Mouse (Mus musculus): ENCODE measurements around the gene Notch1. TPM values are rescaled to one million over a fixed set of nuclear protein-coding genes. Genes with fewer than 3 reads are reported as not detected.

Gene Notch1
- polyA plus RNA-seq, 2 experiments from 2014 or later, result 21.9 to 33.0 TPM

DNA sequence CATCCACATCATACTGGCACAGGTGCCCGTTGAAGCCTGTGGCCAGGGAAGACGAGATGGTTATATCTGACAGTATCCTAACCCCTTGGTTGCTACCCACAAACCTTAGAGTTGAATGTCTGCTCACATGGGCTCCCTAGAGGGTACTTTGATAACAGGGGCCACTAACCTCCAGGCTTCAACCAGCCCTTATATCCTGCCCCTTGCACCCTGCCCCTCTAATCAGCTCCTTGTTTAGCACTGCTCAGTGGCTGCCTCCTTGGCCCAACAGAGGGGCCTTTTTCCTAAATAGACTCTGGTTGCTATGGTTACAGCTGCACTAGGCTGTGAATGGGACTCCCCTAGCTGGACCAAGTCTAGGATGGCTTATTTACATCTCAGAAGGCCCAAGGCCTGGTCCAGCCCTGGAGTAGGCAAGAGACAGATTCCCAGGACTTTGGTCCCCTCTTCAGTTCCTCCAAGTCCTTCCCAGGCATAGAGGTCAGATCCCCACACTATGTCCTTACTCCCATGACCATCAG, 37.7 kb downstream of the Notch1 start:
- no peak for ATAC-seq

DNA sequence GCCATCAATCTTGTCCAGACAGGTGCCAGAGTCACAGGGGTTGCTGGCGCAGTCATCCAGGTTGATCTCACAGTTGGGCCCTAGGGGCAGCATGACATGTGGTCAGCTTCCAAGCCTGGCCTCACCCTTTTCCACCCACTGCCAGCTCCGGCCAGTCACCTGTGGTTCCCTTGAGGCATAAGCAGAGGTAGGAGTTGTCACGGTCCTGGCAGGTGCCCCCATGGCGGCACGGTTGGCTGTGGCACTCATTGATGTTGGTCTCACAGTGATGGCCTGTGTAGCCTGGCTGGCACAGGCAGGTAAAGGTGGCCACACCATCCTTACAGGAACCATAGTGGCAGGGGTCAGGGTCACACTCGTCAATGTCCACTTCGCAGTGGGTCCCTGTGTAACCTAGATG, 38.6 kb downstream of the Notch1 start:
- no peak for ATAC-seq

DNA sequence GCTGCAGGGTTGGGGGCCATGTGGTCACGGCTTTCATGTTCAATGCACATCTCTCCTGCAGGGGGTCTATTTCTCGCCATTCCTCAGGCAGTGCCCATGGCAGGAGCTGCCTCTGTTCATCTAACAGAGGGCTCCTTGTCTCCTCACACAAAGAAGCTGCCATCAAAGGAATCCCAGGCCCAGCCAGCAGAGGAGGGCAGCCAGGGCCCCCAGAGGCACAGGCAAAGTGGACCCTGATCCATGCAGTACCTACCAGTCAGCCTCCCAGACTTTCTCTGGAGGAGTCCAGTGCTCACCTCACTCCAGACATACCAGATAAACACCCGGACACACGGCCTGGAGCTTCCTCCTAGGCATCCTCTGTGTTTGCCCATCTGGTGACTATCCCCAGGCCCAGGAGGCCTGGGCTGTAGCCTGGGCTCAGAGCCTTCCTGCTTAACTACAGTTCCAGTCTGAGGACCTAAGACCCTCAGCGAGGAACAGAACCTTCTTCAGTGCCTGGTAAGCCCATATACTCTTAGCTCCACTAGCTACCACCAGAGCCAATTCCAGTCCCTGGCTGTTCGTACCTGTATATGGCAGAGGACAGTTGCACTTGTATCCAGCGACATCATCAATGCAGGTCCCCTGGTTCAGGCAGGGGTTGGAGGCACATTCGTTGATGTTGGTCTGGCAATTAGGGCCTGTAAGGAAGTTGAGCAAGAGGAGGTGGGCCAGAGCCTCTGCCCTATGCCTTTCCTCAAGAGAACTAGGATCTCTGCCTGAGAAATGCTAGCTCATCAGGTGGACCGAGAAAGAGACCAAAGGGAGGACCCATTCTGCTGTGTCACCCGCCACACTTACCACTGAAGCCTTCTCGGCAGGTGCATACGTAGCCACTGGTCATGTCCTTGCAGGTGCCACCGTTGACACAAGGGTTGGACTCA, 40.7 kb downstream of the Notch1 start:
- ATAC-seq, result no peak

DNA sequence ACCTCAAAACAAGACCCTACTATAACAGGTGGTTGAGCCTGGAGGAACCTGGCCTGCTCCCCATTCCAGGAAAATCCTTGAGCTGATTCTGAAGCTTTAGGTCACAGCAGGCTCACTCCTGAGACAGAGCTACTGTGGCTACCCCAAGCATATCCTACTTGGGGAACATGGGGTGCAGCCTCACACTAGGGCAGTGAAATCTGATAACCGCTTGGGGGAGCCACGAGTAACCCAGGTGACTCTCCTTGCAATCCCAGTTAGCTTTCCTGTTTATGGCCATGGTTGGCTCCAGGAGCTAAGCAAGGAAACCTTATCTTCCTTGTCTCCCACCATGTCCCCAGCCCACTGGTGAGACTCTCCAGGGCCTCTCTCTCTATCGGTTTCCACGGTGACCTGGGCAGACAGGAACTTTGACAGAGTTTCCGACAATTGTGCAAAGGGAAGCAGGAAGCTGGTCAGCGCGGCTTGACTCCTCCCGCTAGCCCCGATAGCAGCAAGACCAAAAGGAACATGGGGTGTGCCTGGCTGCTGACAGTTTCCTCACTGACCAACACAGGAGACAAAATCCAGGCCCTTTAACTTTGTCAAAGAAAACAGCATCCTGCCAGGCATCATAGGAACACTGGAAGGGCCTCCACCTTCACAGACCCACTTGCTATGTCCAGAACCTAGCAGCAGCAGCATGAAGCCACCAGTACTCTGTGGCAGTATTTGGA, 41.5 kb downstream of the Notch1 start:
- ATAC-seq, result no peak

DNA sequence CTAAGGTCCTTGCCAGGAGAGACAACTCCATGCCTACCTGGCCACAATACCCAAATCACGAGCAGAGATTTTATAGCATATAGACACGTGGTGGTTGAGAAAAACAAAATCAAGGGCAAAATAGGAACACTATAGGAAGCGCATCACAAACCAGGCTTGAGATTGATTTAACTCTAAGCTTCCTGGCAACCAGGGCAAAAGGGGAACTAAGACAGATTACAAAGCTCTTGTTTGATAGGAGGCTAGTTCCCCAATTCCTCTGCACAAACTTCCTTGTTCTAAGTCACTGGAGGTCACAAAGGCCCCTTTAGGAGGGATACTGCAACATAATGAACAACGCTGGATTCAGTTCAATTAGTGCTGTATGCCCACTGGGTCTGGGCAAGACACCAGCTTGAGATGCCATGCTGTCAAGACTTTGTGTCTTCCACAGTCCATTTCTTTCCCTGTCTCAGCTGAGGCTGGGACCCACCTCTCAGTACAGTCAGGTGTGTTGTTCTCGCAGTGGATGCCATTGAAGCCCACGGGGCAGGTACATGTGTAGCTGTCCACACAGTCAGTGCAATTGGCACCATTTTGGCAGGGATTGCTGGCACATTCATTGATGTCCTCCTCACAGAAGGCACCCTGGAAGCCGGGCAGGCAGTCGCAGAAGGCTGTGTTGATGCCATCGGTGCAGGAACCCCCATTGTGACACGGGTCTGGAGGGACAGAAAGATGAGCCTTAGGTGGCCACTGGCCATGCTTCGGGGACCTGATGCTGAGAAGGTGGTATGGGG, 44.0 kb downstream of the Notch1 start:
- ATAC-seq, result no peak

DNA sequence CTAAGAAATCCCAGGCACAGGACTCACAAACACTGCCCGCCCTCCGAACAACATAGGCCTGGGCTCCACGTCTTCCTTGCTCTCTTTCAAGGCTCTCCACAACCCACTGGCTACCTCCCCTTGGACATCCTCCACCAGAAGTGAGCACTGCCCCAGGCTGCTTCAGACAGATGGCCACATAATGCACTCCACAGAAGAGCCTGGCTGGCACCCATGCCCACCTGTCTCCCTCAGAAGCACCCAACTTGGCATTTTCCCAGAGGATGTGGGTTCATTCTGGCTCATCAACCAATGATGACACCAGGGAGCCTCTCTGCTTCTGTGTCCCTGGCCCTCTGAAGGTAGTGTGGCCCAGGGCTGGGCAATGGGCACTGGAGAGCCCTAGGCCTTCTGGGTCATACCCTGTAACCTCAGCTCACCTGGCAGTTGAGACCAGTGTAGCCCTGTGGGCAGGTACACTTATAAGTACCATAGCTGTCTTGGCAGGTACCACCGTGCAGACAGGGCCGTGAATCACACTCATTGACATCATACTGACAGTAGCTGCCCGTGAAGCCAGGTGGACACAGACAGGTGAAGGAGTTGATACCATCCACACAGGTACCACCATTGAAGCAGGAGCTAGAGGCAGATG, 44.7 kb downstream of the Notch1 start:
- ATAC-seq, result no peak

DNA sequence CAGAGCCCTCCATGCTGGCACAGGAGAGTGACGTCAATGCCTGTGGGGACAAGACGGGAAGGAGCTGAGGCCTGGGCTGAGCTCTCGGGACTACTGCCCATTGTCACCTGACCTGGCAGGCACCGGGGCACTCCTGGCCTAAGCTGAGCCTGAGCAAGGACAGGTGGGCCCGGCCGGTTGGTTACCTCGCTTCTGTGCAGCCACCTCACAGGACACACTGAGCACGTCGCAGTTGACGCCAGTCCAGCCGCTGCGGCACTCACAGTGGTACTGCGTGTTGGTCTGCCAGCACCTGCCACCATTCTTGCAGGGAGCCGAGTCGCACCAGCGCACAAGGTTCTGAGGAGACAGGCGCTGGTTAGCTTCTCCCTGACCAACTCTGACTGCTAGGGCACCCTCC, 45.5 kb downstream of the Notch1 start:
- ATAC-seq, result no peak

DNA sequence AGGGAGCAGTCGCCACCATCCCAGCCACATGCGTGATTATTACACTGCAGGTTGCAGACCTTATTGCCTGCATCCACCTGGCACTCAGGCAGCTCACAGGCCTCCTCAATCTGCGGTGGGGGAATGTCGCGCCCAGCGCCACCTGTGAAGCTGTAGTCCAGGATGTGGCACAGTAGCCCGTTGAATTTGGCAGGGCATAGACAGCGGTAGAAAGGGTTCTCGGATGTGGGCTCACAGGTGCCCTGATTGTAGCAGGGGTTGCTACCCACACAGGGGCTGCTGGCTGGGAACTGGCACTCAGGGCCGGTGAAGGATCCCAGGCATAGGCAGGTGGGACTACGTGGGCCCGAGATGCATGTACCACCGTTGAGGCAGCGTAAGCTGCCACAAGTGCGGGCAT, 48.1 kb downstream of the Notch1 start:
- no peak for ATAC-seq

DNA sequence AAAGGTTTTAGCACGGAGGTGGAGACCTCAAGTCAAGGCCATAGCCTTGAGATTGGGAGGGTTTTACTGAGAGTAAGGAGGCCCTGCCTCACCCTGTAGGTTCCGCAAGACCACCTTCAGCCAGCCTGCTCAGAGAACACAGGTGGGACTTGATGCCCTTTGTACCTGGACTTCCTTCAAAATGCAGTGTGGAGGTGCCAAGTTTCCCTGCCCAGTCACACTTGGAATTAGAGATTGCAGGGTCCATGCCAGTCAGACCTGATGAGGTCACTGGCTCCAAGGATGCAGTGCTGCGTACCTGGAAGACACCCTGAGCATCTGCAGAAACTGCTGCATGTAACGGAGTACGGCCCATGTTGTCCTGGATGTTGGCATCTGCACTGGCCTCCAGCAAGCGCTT, 53.1 kb downstream of the Notch1 start:
- no peak for ATAC-seq

DNA sequence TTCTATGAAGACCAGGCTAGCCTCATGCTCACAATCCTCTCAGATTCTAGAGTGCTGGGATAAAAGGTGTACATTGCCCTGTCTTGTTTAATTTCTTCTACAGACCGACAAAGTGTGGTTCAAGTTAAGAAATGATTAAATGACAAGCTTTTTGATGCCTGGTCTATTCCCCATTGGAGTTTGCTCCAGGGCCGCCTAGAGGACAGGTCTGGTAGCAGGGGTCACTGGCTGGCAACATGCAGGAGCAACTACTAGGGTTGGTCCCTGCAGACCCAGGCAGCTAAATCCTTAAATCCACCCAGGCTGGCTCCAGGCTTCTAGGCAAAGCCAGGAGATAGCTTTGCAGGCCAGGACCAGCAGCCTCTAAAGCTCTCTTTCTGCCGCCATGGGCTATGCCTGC, 53.5 kb downstream of the Notch1 start:
- ATAC-seq, result no peak

DNA sequence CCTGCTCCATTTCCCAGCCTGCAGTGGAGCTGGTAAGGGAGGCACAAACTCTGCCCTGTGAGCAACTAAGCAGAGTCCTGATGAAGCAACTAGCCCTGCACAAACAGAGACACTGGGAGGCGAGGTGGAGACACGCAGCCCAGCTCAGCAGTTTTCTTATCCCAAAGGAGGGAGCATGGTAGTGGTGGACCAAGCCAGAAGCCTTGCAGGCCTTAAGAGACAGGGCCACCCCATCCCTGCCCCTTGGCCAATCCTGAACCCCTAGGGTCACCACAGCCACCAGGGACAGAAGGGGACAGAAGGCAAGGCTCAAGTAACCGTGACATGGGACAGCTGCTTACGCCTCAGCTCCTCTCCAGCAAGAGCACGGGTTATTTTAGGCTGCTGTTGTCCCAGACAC, 54.8 kb downstream of the Notch1 start:
- ATAC-seq, result no peak

DNA sequence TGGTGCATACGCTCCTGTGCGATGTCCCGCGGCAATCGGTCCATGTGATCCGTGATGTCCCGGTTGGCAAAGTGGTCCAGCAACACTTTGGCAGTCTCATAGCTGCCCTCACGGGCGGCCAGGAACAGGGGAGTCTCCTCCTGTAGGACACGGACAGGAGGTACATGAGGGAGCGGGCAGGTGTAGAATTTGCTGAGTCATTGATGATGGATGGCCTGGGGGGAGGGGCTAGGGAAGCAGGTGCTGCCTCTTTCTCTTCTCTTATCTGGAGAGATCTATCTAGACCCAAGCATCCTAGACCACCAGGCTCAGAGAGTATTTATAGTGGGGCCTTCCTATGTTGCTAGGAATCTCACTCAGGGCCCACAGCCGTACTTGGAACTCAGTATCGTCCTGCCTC, 55.6 kb downstream of the Notch1 start:
- no peak for ATAC-seq

DNA sequence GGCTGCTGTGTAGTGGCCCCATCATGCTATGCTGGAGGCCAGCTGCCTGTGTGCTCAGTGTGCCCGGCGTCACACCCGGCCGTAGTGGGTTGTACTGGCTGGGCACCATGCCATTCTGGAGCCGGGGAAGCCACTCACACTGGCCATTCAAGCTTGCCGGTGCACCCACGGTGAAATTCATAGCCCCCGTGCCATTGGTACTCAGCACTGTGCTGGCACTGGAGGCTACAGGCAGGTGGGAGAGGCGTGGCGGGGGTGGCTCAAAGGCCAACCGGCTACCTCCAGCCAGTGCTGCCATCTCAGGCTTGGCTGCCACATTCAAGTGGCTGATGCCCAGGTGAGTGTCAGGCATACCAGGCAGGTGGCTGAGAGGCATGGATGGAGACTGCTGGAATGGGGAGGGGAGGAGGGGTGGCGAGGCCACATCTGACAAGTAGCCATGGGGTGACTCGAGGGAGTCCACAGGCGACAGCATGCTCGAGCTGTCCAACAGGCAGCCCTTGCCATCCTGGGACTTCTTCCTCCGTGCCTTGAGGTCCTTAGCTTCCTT, 56.3 kb downstream of the Notch1 start:
- ATAC-seq, result no peak

DNA sequence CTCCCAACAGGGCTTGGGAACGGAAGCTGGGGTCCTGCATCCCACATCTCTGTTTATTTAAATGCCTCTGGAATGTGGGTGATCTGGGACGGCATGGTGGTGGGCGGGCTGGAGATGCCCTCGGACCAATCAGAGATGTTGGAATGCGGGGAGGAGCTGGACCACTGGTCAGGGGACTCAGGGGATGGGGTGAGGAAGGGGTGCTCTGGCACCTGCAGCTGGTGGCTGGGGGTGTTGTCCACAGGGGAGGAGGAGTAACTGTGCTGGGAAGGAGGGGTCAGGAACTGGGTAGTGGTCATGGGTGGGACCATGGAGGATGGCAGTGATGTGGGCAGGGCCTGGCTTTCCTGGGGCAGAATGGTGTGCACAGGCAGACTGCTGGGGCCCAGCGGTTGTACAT, 57.0 kb downstream of the Notch1 start:
- no peak for ATAC-seq

DNA sequence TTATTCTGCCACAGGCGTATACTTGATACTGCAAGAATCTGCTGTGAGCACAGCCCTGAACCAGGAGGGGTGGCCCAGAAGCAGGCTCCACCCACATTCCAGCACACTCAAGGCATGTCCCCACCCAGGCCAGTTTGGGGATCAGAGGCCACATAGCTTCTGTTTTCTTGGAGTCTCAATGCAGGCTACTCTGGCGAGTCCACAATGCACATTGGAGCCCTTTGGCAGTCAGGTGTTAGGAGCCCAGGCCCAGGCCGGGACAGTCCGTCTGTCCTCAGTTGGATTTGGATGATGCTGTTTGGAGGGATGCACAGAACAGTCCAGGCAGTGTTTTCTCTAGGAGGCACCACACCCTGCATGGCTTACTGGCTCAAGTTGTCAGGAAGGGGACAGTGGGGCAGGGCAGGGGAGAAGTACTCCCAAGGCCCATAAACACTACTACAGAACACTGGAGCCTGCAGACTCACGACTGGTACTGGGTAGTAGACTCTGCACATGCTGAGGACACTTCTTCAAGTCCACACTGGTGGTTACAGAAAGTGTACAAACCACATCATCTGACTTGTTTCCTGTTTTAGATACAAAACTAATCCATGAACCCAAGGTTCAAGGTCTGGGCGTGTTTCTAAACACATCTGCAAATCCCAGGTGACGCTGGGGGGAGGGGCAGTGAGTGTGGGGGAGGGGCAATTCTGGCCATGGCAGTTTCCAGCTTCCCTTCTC, 57.9 kb downstream of the Notch1 start:
- ATAC-seq, result no peak

DNA sequence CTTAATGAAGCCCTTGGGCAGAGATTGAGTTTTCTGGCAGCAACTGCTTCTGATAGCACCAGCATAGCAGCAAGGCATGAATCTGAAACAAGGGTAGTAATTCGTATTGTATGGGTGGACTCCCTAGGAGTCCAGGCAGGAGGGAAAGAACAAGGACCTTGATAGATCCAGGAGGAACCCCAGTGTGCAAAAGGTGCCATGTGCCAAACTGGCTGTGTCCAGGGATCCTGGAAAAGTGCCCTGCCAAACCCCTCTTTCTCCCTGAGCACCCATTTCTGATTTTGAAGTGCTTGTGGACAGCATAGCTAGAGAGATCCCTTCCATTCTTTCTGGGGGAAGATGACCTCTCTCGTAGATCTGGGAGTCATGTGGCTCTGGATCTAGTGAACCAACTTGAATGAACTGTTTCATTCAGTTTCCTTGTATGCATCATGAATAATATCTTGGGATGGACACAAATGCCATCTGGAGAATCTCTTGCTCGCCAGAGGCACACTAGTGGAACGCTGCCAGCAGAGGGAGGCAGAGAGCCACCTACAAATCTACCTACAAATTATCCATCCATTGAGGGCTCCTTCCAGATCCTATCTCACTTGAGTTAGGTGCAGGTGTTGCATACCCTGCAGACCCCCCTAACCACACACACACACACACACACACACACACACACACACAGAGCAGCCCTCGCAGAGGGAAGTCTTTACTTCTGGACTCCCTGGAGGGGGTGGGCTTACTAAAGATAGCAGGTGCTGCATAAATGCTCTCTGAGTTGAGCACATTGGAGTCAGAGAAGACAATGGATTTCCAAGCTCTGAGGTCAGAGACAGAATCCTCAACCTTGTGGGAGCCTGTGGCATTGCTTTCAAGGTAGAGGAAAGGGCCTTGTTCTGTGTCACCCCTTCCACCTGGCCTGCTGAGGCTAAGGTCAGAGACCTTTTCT, 67.1 kb downstream of the Notch1 start:
- ATAC-seq, result no peak

DNA sequence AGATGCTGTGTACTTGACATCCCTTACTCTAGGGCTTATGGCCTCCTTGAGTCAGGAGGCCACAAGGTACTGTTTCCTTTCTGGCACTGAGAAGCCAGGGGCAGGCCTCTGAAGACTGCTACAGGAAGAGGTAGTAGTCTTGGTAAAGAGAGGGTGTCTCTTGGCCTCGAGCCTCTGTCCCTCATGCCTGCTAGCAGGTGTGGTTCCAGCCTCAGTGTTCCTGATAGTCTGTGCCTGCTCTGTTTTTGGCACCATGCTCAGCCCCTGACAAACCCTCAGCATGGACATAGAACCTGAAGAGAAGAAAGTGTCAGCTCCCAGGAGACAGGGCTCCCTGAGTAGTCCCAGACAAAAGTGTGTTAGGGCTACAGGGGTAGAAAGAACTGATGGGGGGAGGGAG, 69.0 kb downstream of the Notch1 start:
- ATAC-seq, result no peak

DNA sequence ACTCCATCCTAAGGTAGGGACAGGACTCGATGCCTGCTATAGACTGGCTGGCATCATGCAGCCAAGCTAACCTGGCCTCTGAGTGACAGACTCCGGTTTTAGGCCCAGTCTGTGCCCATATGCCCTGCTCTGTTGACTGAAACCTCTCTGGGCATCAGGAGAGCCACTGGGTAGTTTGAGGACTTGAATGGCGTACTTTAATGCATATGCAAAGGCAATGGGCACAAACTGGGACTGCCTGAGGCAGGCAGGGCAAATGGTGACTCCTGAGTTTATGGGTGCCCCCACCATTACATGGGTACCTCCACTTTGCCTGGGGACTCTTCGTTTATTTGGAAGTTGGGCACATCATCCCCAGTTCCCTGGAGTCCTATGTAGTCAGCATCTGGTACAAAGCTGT, 69.8 kb downstream of the Notch1 start:
- no peak for ATAC-seq

DNA sequence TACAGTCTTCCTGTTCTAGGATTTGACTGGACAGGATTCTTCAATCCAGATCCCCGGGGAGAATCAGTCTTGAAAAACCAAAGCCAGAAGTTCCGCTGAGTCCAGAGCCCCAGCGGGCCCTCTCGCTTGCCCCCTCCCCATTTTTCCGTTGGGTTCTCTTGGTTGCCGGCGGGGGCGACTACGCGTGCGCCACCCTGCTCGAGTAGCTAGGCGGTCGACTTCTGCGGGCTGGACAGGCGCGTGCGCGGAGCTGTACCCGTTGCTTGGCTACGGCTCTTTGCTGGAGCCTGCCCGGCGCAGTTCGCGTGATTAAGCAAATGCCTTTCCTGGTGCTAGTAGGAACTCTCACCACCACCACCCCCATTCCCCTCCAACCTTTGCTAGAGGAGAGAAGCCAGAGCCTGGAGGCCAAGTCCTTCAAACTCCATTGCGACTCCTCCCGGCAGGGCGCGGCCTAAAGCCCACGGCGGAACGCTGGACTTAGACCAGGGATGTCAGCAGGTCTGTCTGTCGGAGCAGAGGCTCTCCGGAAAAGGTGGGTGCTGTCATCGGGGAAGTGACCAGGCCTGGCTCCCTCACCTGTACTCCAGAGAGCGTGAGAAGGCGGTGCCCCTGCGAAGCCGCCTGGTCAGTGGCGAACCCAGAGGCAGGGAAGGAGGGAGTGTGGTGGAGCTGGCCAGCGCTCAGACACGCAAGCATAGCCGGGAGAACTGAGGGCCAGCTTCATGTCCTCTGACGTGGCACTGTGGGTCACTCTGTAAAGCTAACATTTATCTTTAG, 70.6 kb downstream of the Notch1 start:
- peak; percentile 64 for ATAC-seq

All from CD4-positive, CD25-positive, alpha-beta regulatory T cell, adult 4 months (primary cell).